Mouse (Mus musculus) hindbrain, embryonic 16.5 days (tissue): ENCODE results near the gene Tcte3. TPM values are rescaled to one million over a fixed set of nuclear protein-coding genes. Genes with fewer than 3 reads are reported as not detected.
A peak's percentile ranks its signal among the peaks of the same experiment; 100 is the strongest.
"Not testable (repeated sequence)": the region's sequence is repeated elsewhere in the genome, so short reads cannot be mapped to it uniquely, and the experiment has no call there.

ENCODE experiments used
- ATAC-seq: fragments of 200-750 bp; cut with Nextera tagmentation; 2 replicates; pipeline ENCODE4 v1.8.0; 2017; ENCODE audit warnings: moderate TSS enrichment, moderate library complexity
- H3K27ac ChIP-seq: fragments of 300-500 bp; sonication (generic); 2 replicates; pipeline ENCODE4 v1.5.1; 2014; ENCODE audit warnings: low read depth, mild to moderate bottlenecking, control low read depth, low read length, moderate library complexity
- H3K27me3 ChIP-seq: fragments of 300-500 bp; sonication (generic); replicated peaks from 2 replicates; pipeline ENCODE4 v1.6.1; 2014; ENCODE audit warnings: low read length; ENCODE audit not compliant: control insufficient read depth, insufficient read depth
- H3K36me3 ChIP-seq: fragments of 300-500 bp; sonication (generic); 2 replicates; pipeline ENCODE4 v1.6.1; 2014; ENCODE audit warnings: mild to moderate bottlenecking, low read length, moderate library complexity, mixed read lengths; ENCODE audit not compliant: control insufficient read depth, insufficient read depth
- H3K4me1 ChIP-seq: fragments of 300-500 bp; sonication (generic); 2 replicates; pipeline ENCODE4 v1.6.1; 2014; ENCODE audit warnings: low read depth, low read length; ENCODE audit not compliant: control insufficient read depth, insufficient read depth
- H3K4me2 ChIP-seq: fragments of 300-500 bp; sonication (generic); 2 replicates; pipeline ENCODE4 v1.6.1; 2014; ENCODE audit warnings: mild to moderate bottlenecking, low read length, control low read depth, moderate library complexity
- H3K4me3 ChIP-seq: fragments of 300-500 bp; sonication (generic); 2 replicates; pipeline ENCODE4 v1.5.1; 2014; ENCODE audit warnings: mild to moderate bottlenecking, low read length, control low read depth, moderate library complexity
- H3K9ac ChIP-seq: fragments of 300-500 bp; sonication (generic); 2 replicates; pipeline ENCODE4 v1.6.1; 2014; ENCODE audit warnings: low read depth, mild to moderate bottlenecking, control low read depth, low read length, moderate library complexity
- H3K9me3 ChIP-seq: fragments of 300-500 bp; sonication (generic); 2 replicates; pipeline ENCODE4 v1.6.1; 2014; ENCODE audit warnings: mild to moderate bottlenecking, low read length, moderate library complexity; ENCODE audit not compliant: control insufficient read depth
- WGBS: fragments of 180-500 bp; shearing (Covaris S2); extraction: QIAGEN DNeasy Blood & Tissue Kit; methylation state at CpG from one replicate; pipeline ENCODE4 v1.1.7; 2014; 5-methylcytosine and 5-hydroxymethylcytosine counted together
- polyA plus RNA-seq: library from polyadenylated mRNA; unstranded; fragments of >200 nt; fragmentation: Nextera tagmentation; extraction: Ambion mirVana; gene quantifications from 2 replicates; pipeline ENCODE4 v1.2.1, GENCODE M21; 2015

Tcte3 gene
- polyA plus RNA-seq, 1 experiment from 2014 or later = 0.80 TPM

- H3K27me3 ChIP-seq, H3K9me3 ChIP-seq, H3K36me3 ChIP-seq, H3K4me3 ChIP-seq, H3K27ac ChIP-seq, H3K4me2 ChIP-seq, H3K4me1 ChIP-seq, H3K9ac ChIP-seq: not testable (repeated sequence)
- WGBS = no CpG with 5 or more reads among the region's 60 CpGs
- peak; percentile 98 for ATAC-seq
Measured at GRCm38 (mm10) chr17:15009706-15010413, 31.4 kb downstream of the Tcte3 start, which contains the start of gene Gm3435. TSS of gene Gm3435 (plus strand) at chr17:15010176.

GRCm38 (mm10) chr17:15009088-15009487, 32.2 kb downstream of the Tcte3 start:
- not testable (repeated sequence) for H3K9me3 ChIP-seq, H3K4me3 ChIP-seq, H3K9ac ChIP-seq, ATAC-seq, H3K27ac ChIP-seq, H3K4me2 ChIP-seq, H3K27me3 ChIP-seq, H3K4me1 ChIP-seq, H3K36me3 ChIP-seq
- no CpG with 5 or more reads among the region's 3 CpGs for WGBS

DNA sequence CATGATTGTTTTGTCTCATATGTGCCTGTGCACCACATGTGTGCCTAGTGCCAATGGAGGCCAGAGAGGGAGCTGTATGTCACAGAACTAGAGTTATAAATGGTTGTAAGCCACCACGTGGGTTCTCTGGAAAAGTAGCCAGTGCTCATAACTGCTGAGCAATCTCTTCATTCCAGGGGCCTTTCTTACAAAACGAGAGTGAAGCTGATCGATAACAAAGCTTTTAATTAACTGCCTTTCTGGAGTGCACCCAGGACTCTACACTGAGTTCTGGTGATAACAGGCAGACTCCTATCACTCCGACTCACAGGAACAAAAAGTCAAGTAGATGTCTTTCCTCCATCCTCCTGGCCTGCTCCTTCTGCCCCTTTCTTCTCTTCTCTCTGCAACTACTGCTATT, 41.2 kb downstream of the Tcte3 start:
- H3K9ac ChIP-seq, H3K4me1 ChIP-seq, H3K36me3 ChIP-seq, H3K4me2 ChIP-seq, H3K27me3 ChIP-seq, ATAC-seq, H3K4me3 ChIP-seq, H3K9me3 ChIP-seq, H3K27ac ChIP-seq: not testable (repeated sequence)
- no CpG with 5 or more reads among the region's 4 CpGs for WGBS

DNA sequence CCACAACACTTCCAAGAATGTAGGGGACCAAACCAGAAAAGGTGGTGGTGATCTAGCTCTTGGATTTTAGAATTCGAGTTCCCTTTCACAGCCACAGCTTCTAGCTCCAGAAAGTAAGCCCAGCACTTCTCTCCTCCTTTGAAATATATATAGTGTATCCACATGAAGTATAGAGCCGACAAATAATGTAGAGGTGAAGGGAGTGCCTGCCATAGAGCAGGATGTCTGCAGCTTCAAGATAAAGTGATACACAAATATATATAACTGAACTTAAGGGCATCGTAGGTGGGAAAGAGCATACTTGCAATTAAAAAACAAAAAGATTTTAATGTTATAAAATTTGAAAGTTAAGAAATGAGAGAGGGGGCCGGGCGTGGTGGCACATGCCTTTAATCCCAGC, 47.1 kb downstream of the Tcte3 start:
- not testable (repeated sequence) for H3K27ac ChIP-seq, H3K4me1 ChIP-seq, ATAC-seq, H3K4me2 ChIP-seq, H3K4me3 ChIP-seq, H3K9me3 ChIP-seq, H3K27me3 ChIP-seq, H3K36me3 ChIP-seq, H3K9ac ChIP-seq
- no CpG with 5 or more reads among the region's 5 CpGs for WGBS

GRCm38 (mm10) chr17:14993139-14993832, 48.0 kb downstream of the Tcte3 start:
- H3K27me3 ChIP-seq, H3K9me3 ChIP-seq, H3K4me1 ChIP-seq, H3K36me3 ChIP-seq, H3K9ac ChIP-seq, H3K27ac ChIP-seq, H3K4me2 ChIP-seq, H3K4me3 ChIP-seq: not testable (repeated sequence)
- WGBS = no CpG with 5 or more reads among the region's 47 CpGs
- peak; percentile 94 for ATAC-seq

DNA sequence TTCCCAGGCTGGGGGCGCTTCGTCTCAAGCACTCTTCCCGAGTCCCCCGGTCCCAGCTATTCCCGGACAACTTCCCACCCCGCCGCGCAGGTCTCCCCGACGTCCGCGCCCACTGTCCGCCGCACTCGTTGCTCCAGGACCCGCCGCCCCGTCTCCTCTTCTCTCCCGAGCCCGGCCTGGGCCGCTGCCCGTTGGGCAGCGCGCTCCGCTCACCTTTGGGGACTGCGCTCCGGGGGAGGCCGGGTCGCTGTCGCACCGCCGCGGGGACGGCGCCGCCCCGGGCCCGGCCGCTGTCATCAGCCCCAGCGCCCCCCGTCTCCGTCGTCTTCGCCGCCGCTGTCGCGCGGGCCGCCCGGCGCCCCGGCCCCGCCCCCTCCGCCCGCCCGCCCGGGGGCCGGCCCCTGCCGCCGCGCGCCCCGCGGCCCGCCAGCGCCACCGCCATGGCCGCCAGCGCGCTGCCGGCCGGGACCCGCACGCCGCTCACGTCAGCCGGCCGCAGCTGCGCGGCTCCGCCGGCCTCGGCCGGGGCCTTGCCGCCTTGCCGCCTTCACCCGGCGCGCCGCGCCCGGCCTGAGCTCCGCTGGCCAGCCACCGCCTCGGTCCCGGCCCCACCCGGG, 48.7 kb downstream of the Tcte3 start:
- H3K4me1 ChIP-seq, H3K4me2 ChIP-seq, H3K9me3 ChIP-seq, H3K36me3 ChIP-seq, H3K9ac ChIP-seq, H3K27ac ChIP-seq, H3K27me3 ChIP-seq, H3K4me3 ChIP-seq: not testable (repeated sequence)
- ATAC-seq = peak; percentile 85
- no CpG with 5 or more reads among the region's 98 CpGs for WGBS

- not testable (repeated sequence) for H3K4me2 ChIP-seq, H3K9me3 ChIP-seq, H3K36me3 ChIP-seq, H3K4me1 ChIP-seq, ATAC-seq, H3K9ac ChIP-seq, H3K27ac ChIP-seq, H3K4me3 ChIP-seq, H3K27me3 ChIP-seq
- WGBS = 62% methylated on average over 4 of the region's 5 CpGs
Measured at GRCm38 (mm10) chr17:14990116-14990702, 51.1 kb downstream of the Tcte3 start.

DNA sequence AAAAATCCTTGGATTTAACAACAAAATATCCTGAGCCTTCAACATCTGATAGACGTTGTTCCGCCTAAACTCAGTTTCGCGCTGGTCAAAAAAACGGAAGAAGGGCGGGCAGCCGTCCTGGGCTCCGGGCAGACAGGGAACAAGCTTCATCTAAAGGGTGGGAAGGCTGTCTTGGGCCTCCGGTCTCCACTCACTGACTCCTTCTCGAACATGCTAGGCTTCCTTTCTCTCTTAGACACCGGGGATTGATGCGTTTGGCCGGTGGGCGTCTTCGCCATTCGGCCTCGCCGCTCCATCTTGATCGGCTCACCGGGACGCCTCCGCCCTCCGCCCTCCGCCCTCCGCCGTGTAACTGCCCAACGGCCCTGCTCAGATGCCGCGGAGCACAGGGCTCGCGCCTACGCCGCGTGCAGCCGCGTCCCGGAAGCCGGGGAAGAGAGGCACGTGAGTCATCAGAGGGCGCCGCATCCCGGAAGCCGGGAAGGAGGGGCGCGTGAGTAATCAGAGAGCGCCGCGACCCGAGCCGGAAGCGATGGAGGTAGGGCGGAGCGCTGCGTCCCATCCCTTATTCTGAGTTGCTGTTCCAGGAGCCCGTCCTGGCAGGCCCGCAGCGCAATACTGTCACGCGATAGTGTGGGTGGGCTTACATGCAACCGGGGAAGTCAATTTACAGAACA, 62.8 kb downstream of the Tcte3 start, which contains the start of the genes 9030025P20Rik and Gm3417:
Gene 9030025P20Rik, plus strand, starts transcription at position 107 of the 677 bp plus-strand sequence.
Gene Gm3417, minus strand, starts transcription at position 429 of the 677 bp plus-strand sequence.
- not testable (repeated sequence) for H3K4me3 ChIP-seq

More for the DNA sequence above, 62.8 kb downstream of the Tcte3 start, which contains the start of the genes 9030025P20Rik and Gm3417:
- H3K4me2 ChIP-seq, H3K4me1 ChIP-seq, H3K36me3 ChIP-seq, H3K27me3 ChIP-seq, H3K9ac ChIP-seq, H3K9me3 ChIP-seq, H3K27ac ChIP-seq: not testable (repeated sequence)
- peak; percentile 99 for ATAC-seq
- no CpG with 5 or more reads among the region's 60 CpGs for WGBS
